ENCODE assay signal across 32 mouse cellular contexts in the genomic region with DNA sequence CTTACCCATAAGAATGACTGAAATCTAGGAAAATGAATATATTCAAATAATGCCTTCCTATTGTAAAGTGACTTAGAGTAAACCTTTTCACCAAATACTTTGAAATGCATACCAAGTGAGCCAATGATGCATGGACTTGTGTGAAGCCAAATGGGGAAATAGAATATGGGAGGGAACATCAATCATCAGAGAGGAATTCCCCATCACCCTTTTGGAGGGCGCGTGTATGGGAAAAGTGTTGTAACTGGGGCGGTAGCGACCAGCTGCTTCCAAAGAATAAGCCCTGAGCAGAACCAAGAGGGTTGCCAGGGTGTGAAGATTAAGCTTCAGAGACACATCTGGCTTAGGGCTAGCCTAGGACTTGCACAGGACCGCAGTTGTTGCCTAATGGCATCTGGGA. TPM values are rescaled to one million over a fixed set of nuclear protein-coding genes. Genes with fewer than 3 reads are reported as not detected.
DNase-seq lines count a peak whose midpoint lies in the region; ATAC-seq and TF ChIP-seq lines count a peak whose summit lies in the region.
"Had no signal": no experiment of that assay in that cellular context is flagged by ENCODE, and none has a peak within 500 bp of the region (broad histone marks: within the 10 kb centered on the region; RNA-seq: fewer than 3 reads in every experiment).

No protein-coding gene starts in this region.

- peak overlapping the region; percentile 46; the same call in 1 of the 2 replicates for H3K27ac ChIP-seq in spleen, adult 2 months (ENCODE audit: insufficient read depth, low read length)
- H3K27ac ChIP-seq: forebrain, embryonic 10.5 days; forebrain, embryonic 13.5 days; hindbrain, embryonic 12.5 days; hindbrain, embryonic 15.5 days had no signal

- no peaks in the 10 kb centered on the region for H3K27me3 ChIP-seq in spleen, adult 2 months (ENCODE audit: control insufficient read depth, insufficient read depth, low read length)
- H3K27me3 ChIP-seq: forebrain, embryonic 13.5 days; hindbrain, embryonic 12.5 days; hindbrain, embryonic 15.5 days had no signal

- ATAC-seq in common myeloid progenitor, adult 5-6 weeks (replicated peaks; ENCODE audit: low read depth, poor library complexity, severe bottlenecking) = 0 out of 2 replicates have a peak, but pooled peaks have one; percentile 11
- ATAC-seq in monocyte, adult 5-6 weeks (replicated peaks; ENCODE audit: insufficient number of reproducible peaks, low FRiP score, low TSS enrichment, poor library complexity, severe bottlenecking) = peak; percentile 41
- ATAC-seq: activated CD4-positive, CD25-positive, alpha-beta regulatory T cell, adult 4 months; forebrain, embryonic 13.5 days; forebrain, embryonic 16.5 days had no signal

- peaks cover 47% of the 10 kb centered on the region for H3K36me3 ChIP-seq in spleen, adult 2 months (ENCODE audit: control insufficient read depth, insufficient read depth, low read length)
- H3K36me3 ChIP-seq: forebrain, embryonic 10.5 days; hindbrain, embryonic 12.5 days; hindbrain, embryonic 15.5 days had no signal

- no peak overlapping the region for H3K4me3 ChIP-seq in spleen, adult 2 months (ENCODE audit: extremely low read depth, insufficient read depth, insufficient read length)
- H3K4me3 ChIP-seq: forebrain, embryonic 10.5 days; forebrain, embryonic 13.5 days; hindbrain, embryonic 12.5 days; hindbrain, embryonic 15.5 days had no signal

- H3K4me1 ChIP-seq in spleen, adult 2 months (ENCODE audit: control insufficient read depth, insufficient read depth, insufficient read length) = peaks cover 3% of the 10 kb centered on the region
- H3K4me1 ChIP-seq: forebrain, embryonic 10.5 days; forebrain, embryonic 13.5 days; hindbrain, embryonic 12.5 days; hindbrain, embryonic 15.5 days had no signal

- 74% methylated on average over 5 of the region's 5 CpGs for WGBS in spleen, adult 2 months

- no peak for TF ChIP-seq POLR2A in spleen, adult 2 months (IDR thresholded peaks at IDR 0.05; ENCODE audit: low read depth, low read length)

- no peak for TF ChIP-seq CTCF in spleen, adult 2 months (IDR thresholded peaks at IDR 0.05; ENCODE audit: extremely low read depth, insufficient read depth, insufficient read length, insufficient replicate concordance)

- DNase-seq in spleen, adult 2 months (ENCODE audit: low read depth in 1 of 2, low spot score in 2 of 2) = no peak
- DNase-seq in spleen, postnatal 4 days (ENCODE audit: low spot score in 2 of 2) = no peak
- no peak for DNase-seq in ovary, postnatal 10 days (ENCODE audit: low spot score)
- no peak for DNase-seq in lung, postnatal 36 days
- DNase-seq: adrenal gland, adult 8-10 months; adrenal gland, postnatal 25 days; cerebellum, adult 11 months; cerebellum, adult 8-10 months; cerebellum, postnatal 10 days; cerebellum, postnatal 36 days; gastrocnemius, postnatal 10 days; gastrocnemius, postnatal 36 days; heart, adult 11 months had no signal

RNA-seq across cellular contexts. Expression of a gene that starts 16.1 kb away (rescaled TPM):
- polyA plus RNA-seq in spleen, adult 2 months (2012; rRNA removed) = 10.4 and 11.0 TPM in 2 replicates
- total RNA-seq in common myeloid progenitor, adult 5-6 weeks (2017) = 6.5 and 12.3 TPM in 2 replicates
- 80.1 to 92.8 TPM (median 86.9 TPM) in 3 replicates for total RNA-seq in monocyte, adult 5-6 weeks (2017)

RNA-seq across cellular contexts. Expression of a gene that starts 16.2 kb away (rescaled TPM):
- polyA plus RNA-seq in spleen, adult 2 months (2012; rRNA removed) = 55.6 and 63.9 TPM in 2 replicates
- total RNA-seq in common myeloid progenitor, adult 5-6 weeks (2017) = 87.2 and 89.5 TPM in 2 replicates
- 110 to 162 TPM (median 162 TPM) in 3 replicates for total RNA-seq in monocyte, adult 5-6 weeks (2017)

RNA-seq across cellular contexts. Expression of a gene that starts 27.4 kb away (rescaled TPM):
- 1.0 and 1.2 TPM in 2 replicates for polyA plus RNA-seq in spleen, adult 2 months (2012; rRNA removed)
- total RNA-seq in common myeloid progenitor, adult 5-6 weeks (2017) = 0.27 and 1.7 TPM in 2 replicates
- 3.8 to 7.9 TPM (median 6.5 TPM) in 3 replicates for total RNA-seq in monocyte, adult 5-6 weeks (2017)
- total RNA-seq: adrenal gland, adult 8-10 months; adrenal gland, postnatal 25 days; gastrocnemius, adult 18-20 months; gastrocnemius, postnatal 10 days; gastrocnemius, postnatal 36 days; heart, postnatal 25 days had no signal
- polyA plus RNA-seq: embryonic facial prominence, embryonic 11.5 days; embryonic facial prominence, embryonic 14.5 days; forebrain, embryonic 10.5 days; forebrain, embryonic 13.5 days; forebrain, embryonic 16.5 days; heart, embryonic 11.5 days; heart, embryonic 14.5 days; heart, postnatal 0 days; hindbrain, embryonic 12.5 days; hindbrain, embryonic 15.5 days; intestine, embryonic 14.5 days had no signal

RNA-seq across cellular contexts. Expression of a gene that starts 48.9 kb away (rescaled TPM):
- not detected in 2 replicates for polyA plus RNA-seq in spleen, adult 2 months (2012; rRNA removed)
- not detected in 2 replicates for total RNA-seq in common myeloid progenitor, adult 5-6 weeks (2017)
- total RNA-seq in monocyte, adult 5-6 weeks (2017) = 0.29 TPM in 1 of 3 replicates, not detected in the others
- total RNA-seq: adrenal gland, adult 8-10 months; adrenal gland, postnatal 25 days; gastrocnemius, adult 18-20 months; gastrocnemius, postnatal 10 days; gastrocnemius, postnatal 36 days; heart, adult 8-10 months; heart, postnatal 25 days; hematopoietic stem cell, adult 5-6 weeks had no signal
- polyA plus RNA-seq: activated CD4-positive, CD25-positive, alpha-beta regulatory T cell, adult 4 months; G1E had no signal

RNA-seq across cellular contexts. Expression of a gene that starts 58.2 kb away (rescaled TPM):
- polyA plus RNA-seq in spleen, adult 2 months (2012; rRNA removed) = 1.5 and 2.1 TPM in 2 replicates
- 5.3 and 6.1 TPM in 2 replicates for total RNA-seq in common myeloid progenitor, adult 5-6 weeks (2017)
- total RNA-seq in monocyte, adult 5-6 weeks (2017) = 10.8 to 13.7 TPM (median 11.6 TPM) in 3 replicates
- total RNA-seq: gastrocnemius, adult 18-20 months; gastrocnemius, postnatal 36 days had no signal
